Comparison of ENCODE assay signal across 8 mouse cellular contexts in genomic region chr19:40391469-40391868, GRCm38 (mm10).
DNase-seq lines count a peak whose midpoint lies in the region; ATAC-seq lines count a peak whose summit lies in the region.

No protein-coding gene starts in this region.

- DNase-seq in R1 (ENCODE audit: low read depth, low spot score): peak; percentile 74
- peak; percentile 81 to 91 for DNase-seq in cerebellum, adult 18-20 months
- DNase-seq in hindbrain, embryonic 14.5 days (ENCODE audit: low spot score): peak; percentile 91
- DNase-seq in layer of hippocampus, postnatal 10 days (ENCODE audit: low spot score in 2 of 2): peak; percentile 92 to 94
- DNase-seq in lung, postnatal 36 days: peak; percentile 92
- peak; percentile 76 for DNase-seq in right cerebral cortex, adult 18-20 months
- DNase-seq in urinary bladder, adult 2 months (ENCODE audit: low spot score): peak; percentile 62

- peak; percentile 87 for ATAC-seq in forebrain, embryonic 16.5 days
- peak; percentile 80; the same call in 1 of the 2 replicates for ATAC-seq in hindbrain, embryonic 14.5 days (ENCODE audit: low FRiP score)

- H3K27me3 ChIP-seq in forebrain, embryonic 16.5 days (replicated peaks; ENCODE audit: control insufficient read depth, insufficient read depth, low read length): no peaks in the 10 kb centered on the region
- H3K27me3 ChIP-seq in hindbrain, embryonic 14.5 days (ENCODE audit: control insufficient read depth, insufficient read depth, low read length): no peaks in the 10 kb centered on the region

- H3K4me3 ChIP-seq in forebrain, embryonic 16.5 days (replicated peaks; ENCODE audit: low read length): no peak overlapping the region
- no peak overlapping the region for H3K4me3 ChIP-seq in hindbrain, embryonic 14.5 days (replicated peaks; ENCODE audit: low read length)

- H3K9ac ChIP-seq in forebrain, embryonic 16.5 days (replicated peaks; ENCODE audit: low read depth, low read length): no peak overlapping the region
- no peak overlapping the region for H3K9ac ChIP-seq in hindbrain, embryonic 14.5 days

- H3K9me3 ChIP-seq in forebrain, embryonic 16.5 days (ENCODE audit: control insufficient read depth, low read length): no peaks in the 10 kb centered on the region
- H3K9me3 ChIP-seq in hindbrain, embryonic 14.5 days (ENCODE audit: control insufficient read depth, low read length): no peaks in the 10 kb centered on the region

- WGBS in forebrain, embryonic 16.5 days: 17% methylated on average over 6 of the region's 6 CpGs
- WGBS in hindbrain, embryonic 14.5 days: 24% methylated on average over 6 of the region's 6 CpGs

- H3K4me1 ChIP-seq in forebrain, embryonic 16.5 days (replicated peaks; ENCODE audit: control insufficient read depth, insufficient read depth, low read length): peaks cover 7% of the 10 kb centered on the region; the same call in 1 of the 2 replicates
- H3K4me1 ChIP-seq in hindbrain, embryonic 14.5 days (replicated peaks; ENCODE audit: control insufficient read depth, insufficient read depth, low read length): no peaks in the 10 kb centered on the region

- H3K36me3 ChIP-seq in forebrain, embryonic 16.5 days (ENCODE audit: control insufficient read depth, insufficient read depth): peaks cover 3% of the 10 kb centered on the region; the same call in 1 of the 2 replicates
- H3K36me3 ChIP-seq in hindbrain, embryonic 14.5 days (replicated peaks; ENCODE audit: control insufficient read depth, insufficient read depth): peaks cover 12% of the 10 kb centered on the region

- no peak overlapping the region for H3K4me2 ChIP-seq in forebrain, embryonic 16.5 days (ENCODE audit: low read length)
- no peak overlapping the region for H3K4me2 ChIP-seq in hindbrain, embryonic 14.5 days (replicated peaks)

- H3K27ac ChIP-seq in forebrain, embryonic 16.5 days (ENCODE audit: low read length): no peak overlapping the region
- no peak overlapping the region for H3K27ac ChIP-seq in hindbrain, embryonic 14.5 days
